Mouse (Mus musculus) gastrocnemius, postnatal 10 days (tissue): Measurements from ENCODE around the gene Ankrd66. TPM values are rescaled to one million over a fixed set of nuclear protein-coding genes. Genes with fewer than 3 reads are reported as not detected.
A peak's percentile ranks its signal among the peaks of the same experiment; 100 is the strongest.
"Not testable (repeated sequence)": the region's sequence is repeated elsewhere in the genome, so short reads cannot be mapped to it uniquely, and the experiment has no call there.

Source experiments
- DNase-seq: peaks from one replicate; pipeline ENCODE4 v3.0.0; 2021; ENCODE audit warnings: mixed read lengths
- total RNA-seq, 2 experiments: library from RNA; stranded (reverse); gene quantifications; 2 replicates each; pipeline ENCODE4 v1.2.3; 2021

Gene Ankrd66
- total RNA-seq, 2 experiments from 2014 or later: not detected

DNA sequence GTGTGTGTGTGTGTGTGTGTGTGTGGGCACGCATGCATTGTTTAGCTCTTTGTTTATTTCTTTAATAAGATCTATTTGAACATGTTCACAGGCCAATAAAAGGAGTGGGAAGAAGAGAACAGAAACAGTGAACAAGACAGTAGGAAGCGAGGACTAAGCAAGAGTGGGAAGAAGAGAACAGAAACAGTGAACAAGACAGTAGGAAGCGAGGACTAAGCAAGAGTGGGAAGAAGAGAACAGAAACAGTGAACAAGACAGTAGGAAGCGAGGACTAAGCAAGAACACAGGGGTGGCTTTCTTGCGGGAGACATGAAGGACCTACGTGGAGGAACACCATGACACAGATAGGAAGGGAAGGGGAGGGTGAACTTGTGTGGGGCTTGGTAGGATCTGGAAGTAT lies 6.6 kb downstream of the Ankrd66 start:
- not testable (repeated sequence) for DNase-seq

DNA sequence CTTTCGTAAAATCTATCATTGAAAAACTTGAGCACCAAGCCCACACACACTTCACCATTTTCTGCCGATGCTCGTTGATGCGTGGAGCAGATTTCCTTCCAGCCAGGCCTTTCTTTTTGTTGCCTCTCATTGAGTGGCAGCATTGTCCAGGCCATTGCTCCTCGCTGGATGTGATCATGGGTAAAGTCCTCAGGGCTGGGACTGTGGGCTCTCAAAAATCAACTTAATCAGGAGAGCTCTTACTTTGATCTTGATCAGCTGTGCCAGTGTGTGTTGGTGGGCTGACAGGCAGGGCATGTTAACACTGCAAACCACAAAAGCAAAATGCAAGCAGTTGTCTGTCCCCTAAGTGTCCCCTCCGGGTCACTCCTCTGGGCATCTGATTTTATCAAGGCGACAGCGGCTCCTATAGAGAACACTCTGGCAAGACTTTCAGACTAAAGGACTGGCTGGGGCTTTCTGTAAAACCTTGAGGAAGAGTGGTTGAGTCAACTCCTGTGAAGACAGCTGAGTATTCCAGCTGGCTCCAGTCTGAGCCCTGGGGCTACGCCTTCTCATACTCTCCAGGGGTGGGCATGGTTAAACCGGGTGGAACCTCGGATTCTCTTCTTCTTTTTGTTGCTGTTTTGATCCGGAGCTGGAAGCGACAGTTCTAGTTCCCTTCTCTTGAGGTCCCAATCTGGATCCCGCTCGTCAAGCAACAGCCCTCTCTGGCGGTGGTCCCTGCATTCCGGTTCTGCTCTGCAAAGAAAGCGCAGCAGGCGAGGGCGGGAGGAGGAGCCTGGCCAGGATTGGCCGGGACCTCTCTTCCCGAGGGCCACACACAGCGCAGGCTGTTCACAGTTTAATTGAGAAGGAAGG lies 8.8 kb downstream of the Ankrd66 start:
- DNase-seq: peak; percentile 50

DNA sequence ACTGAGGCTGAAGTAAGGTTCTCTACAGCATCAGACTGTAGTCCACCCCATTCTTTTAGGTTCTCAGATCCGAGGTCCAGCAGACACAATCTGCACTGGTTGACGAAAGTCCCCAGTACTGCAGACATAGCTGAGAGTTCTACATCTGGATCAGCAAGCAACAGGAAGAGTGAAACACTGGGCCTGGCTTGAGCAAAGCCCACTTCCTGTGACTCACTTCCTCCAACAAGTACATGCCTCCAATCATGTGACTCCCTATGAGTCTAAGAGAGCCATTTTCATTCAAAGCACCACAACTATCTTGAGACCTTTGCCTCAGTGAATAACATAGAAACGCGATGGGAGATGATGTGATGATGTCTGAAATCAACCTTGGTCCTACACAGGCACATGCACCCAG lies 12.2 kb downstream of the Ankrd66 start:
- DNase-seq: no peak

DNA sequence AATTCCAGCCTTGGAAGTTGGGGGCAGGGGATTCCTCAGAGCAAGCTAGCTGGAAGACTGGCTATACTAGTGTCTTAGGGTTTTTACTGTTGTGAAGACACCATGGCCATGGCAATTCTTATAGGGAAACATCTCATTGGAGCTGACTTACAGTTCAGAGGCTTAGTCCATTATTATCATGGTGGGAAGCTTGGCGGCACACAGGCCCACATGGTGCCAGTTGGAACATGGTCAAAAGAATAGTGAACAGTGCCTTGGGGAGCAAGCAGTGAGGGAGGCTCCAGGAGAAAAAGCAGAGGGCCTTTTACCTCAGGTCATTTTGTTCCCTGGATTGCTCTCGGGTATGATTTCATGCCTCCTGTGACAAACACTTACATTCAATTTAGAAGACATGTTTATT lies 12.9 kb downstream of the Ankrd66 start:
- DNase-seq: no peak

DNA sequence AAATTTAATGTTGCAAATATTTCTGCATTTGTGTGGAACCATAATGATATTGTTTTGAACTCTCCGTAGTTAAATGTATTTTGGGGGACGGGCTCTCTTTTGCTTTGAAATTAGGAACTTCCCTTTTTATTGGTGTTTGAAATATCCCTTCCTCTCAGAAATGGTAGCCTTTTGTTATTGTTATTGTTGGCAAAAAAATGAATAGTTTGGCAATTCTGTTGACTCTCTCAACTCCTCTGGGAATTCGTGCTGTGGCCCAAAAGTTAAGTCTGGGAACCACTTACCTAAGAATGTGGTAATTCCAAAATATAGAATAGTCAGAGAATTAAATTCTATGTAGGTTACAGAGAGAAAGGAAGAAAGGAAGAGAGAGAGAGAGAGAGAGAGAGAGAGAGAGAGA lies 23.3 kb downstream of the Ankrd66 start:
- no peak for DNase-seq

DNA sequence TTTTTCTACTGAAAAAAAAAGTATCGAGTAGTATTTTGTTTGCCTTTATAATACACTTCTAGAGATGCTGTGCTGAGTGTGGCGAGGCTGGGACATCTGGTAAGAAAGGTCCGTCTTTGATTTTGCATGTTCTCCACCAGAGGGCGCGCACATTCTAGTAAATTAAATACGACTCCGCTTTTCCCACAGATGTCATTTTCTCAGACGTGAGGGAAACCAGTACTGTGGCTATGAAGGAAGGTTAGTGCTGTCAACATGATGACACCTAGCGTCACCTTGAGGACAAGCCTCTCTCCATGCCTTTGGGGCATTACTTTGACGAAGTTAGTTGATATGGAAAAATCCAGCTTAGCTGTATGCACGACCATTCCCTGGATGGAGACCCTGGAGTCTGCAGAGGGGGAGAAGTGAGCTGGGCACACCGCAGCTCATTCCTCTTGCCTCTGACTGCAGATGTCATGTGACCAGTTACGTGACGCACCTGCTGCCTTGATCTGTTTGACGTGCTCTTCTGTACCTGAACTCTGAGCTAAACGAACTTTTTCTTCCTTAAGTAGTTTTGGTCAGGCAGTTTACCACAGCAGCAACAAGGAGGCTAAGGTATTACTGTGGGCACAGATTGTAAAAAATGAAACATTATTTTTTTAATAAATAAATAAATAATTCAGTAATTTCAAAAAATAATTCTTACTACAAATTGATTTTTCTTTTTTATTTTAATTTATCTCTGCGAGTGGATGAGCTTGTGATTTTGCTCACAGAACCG lies 24.6 kb downstream of the Ankrd66 start:
- DNase-seq: peak; percentile 67

DNA sequence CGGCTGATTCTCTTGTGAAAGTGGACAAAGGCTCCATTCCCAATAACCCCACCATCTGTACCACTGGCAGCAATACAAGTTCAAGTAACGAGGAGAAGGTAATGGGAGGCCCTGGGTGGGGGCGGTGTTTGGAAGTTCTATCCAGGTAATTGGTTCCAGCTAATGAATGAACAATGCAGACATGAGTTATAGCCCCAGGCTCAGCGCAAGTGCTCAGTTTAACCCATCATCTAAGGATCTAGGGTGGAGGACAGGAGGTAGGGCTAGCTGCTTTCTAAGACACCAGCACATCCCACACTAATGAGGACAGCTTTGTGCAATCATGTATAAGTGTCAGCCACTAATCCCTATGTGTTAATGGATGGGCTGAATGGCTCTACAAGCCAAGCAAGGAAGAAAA lies 32.7 kb downstream of the Ankrd66 start:
- no peak for DNase-seq

DNA sequence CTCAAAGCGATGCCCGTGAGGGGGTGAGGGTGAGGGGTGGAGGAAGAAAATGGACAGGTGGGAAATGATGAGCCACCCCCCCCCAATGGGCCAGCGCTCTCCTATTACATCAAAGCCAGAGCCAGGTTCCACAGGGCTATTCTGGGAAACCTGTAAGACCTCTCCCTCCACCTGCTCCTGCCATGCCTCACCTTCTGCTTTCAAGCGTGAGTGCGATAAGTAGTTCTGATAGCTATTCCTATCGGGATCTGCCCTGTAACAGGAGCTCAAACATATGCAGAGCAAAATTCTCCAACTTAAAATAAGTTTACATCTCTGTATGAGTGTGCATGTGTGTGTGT lies 38.9 kb downstream of the Ankrd66 start:
- no peak for DNase-seq

DNA sequence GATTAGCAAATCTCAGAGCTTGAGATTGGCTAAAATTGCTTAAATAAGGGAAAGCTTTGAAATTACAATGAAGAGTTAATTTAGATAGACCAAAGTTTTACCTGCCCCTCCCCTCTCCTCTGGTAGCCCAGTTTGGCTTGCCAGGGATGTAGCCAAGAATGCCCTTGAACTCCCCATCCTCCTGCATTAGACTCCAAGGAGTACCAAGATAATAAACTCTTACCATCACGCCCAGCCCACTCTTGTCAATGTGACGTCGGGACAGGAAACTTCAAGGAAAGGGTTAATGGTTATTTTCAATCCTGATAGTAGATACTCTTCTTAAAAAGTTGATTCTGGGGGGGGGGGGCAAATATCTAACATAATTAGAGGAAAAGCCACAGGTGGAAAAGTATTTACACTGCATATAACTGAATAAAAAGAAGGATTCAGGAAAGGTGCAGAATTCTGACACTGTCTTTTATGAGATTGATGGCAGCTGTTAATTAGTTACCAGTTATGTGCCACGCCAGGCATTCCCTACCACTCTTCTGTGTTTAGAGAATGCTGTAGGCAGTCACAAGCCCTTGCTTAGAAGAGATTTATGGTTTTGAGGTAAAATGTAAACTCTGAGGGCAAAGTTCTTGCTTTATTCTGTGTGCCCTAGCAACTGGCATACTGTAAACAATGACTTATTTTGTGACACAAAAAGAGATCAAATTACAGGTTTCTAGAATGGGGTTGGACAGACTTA lies 39.4 kb downstream of the Ankrd66 start:
- no peak for DNase-seq

DNA sequence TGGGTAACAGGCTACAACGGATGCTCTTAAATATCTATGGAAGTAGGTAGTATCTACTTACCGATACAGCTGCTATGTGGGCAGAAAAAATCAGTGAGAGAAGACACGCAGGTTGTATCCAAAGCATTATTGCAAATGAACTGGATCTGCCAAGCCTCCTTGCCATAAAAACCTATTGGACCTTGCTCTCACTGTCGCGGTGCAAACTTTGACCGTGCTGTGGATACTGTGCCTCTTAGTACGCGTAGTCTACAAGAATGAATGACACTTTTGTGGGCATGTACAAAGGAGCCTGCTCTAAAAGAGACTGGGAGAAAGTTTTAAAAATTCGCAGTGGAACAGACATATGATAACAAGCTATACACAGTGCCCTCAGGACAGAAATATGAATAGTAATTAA lies 40.8 kb downstream of the Ankrd66 start, which contains the start of gene Mep1a:
Gene Mep1a, minus strand, starts transcription at position 221 of the 400 bp plus-strand sequence.
- DNase-seq: no peak

DNA sequence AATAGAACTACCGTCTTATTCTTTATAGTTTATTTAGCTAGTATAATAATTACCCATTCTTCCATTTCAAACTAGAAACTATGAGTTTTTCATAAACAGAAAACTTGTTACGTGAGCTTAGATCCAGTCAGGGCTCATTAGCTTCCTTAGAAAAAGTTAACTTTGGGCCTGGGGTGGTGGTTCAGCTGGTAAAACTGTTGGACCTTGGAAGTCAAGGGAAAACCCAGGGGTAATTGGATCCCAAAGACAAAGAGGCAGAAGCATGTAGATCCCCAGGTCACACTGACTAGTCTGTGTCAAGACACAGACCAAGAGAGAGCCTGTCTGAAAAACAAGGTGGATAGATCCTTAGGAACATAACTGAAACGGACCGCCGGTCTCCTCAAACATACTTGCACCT lies 41.8 kb downstream of the Ankrd66 start:
- no peak for DNase-seq

DNA sequence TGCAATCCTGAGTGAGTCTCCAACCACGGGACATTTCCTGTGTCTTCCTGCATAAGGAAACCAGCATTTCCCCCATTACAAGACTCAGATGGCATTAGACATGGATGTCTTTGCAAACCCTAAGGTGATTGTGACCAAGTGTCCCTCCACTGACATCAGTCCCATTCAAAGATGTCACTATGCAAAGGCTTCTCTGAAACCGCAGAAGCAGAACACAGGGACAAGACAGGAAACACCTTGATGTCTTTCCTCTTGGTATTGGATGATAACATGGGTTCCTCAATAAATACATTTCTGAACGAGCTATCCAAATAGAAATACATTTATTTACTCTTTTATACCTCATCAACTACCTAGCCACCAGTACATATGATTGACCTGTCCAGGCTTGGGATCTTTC lies 42.2 kb downstream of the Ankrd66 start:
- no peak for DNase-seq

DNA sequence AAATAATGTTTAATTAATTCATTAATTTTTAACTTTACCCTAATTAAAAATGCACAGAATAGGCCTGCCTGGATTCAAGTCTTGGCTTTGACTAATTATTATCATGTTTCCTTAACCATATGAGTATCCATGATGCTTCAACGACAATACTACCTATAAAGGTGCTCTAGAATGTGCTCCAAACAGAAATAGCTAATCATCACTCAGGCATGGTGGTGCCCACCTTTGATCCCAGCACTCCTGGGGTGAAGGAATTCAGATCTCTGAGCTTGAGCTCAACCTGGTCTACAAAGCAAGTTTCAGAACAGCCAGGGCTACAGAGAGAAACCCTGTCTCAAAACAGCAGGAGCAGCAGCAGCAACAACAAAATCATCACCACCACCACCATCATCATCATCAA lies 42.9 kb downstream of the Ankrd66 start:
- no peak for DNase-seq

DNA sequence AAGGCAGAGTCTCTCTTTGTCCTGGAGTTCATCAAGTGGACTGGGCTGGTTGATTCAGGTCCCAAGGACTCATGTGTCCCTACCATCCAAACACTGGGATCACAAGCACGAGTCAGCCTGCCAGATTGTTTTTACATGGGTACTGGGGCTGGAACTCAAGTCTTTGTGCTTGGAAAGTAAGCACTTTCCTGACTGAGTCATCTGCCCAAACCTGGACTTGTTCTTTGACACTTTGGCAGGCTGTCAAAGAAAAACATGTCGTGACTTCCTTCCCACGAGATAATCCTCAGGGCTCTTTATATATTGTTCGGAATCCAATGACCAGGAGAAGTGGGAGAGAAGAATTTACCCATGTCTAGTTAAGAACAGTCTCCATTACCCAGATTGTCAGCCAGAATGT lies 45.9 kb downstream of the Ankrd66 start:
- no peak for DNase-seq

DNA sequence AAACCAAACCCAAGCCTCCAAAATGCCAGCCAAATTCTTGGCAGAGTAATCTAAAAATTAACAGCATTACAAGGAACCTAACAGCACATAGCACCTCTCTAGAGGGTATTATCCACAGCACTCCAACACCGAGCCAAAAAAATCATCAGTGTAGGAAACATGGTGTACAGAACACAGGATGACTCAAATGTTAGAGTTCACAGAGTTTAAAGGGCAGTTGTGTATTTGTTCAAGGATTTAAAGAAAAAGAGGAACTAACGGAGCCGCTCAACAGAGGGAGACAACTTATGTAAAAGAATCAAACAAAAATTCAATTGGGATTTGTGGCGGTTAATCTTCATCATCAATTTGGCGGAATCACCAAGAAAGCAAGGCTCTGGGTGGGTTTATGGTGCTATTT lies 47.9 kb downstream of the Ankrd66 start:
- no peak for DNase-seq

DNA sequence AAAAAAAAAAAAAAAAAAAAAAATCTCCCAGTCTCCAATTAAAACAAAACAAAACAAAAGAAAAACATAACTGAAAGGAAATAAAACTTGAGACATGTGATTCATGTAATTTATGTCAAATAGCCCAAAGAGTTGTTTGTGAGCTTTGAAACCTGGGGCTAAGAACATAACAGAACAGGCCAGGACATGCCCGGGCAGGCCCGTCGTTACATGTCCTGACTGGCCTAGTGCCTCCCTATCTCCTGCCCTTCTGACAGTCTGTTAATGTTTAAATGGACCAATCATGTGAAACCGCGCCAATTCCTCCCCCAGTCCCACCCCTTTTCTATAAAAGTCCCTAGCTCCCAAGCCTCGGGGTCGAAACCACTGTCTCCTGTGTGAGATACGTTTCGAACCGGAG lies 53.1 kb downstream of the Ankrd66 start:
- not testable (repeated sequence) for DNase-seq

DNA sequence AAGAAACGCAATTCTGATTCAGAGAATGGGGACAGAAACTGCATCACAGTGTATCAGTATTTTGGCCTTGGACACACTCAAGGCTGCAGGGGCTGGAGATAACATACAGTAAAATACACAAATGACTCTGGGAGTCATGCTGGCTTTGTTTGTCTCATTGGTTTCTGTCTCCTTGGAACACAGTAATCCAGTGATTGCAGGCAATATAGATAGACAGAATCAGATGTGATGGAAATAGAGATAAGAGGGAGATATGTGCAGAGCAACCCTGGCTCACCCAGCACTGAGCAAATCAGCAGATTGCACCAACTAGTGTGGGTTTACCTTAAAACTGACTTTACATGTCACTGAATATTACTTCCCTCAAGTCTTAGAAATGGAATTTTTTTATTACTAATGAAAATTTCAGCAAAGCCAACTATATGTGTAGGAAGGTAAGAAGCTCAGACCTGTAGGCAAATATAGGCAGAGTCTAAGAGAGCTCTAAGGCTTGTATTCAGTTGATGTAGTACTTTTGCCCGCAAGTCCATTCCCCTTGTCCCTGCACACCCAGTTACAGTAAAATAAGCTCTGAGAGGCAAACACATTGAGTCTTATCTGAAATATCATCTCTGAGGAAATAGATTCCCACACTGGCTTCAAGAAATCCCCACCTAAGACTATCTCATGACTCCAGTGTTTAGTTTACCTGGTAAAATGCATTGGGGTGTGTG lies 54.8 kb downstream of the Ankrd66 start:
- no peak for DNase-seq

DNA sequence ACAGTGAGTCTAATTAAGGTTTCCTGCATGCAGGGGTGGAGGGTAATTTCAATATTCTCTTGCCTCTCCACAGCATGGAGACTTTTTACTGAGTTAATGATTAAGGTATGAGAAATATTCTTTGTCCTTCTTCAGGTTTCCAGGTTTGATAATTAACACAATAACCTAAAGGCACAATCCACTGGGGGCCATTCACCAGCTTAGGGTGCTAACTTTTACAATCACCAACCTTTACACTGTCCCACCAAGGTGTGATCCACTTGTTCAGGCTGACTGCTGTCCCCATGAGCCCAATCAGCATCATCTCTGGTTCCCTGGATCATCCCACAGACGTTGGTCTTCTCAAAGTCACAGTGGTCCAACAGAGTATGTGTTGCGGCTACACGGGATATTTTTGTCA lies 57.5 kb downstream of the Ankrd66 start:
- no peak for DNase-seq
